Mouse (Mus musculus): ENCODE measurements around the gene Ppp3r2. TPM values are rescaled to one million over a fixed set of nuclear protein-coding genes. Genes with fewer than 3 reads are reported as not detected.

Ppp3r2 gene
- polyA plus RNA-seq (2021; fragmentation: Nextera tagmentation), result not detected in 2 replicates
- long read RNA-seq, experiment 1, result 0 reads
- long read RNA-seq, experiment 2, result 0 reads

DNA sequence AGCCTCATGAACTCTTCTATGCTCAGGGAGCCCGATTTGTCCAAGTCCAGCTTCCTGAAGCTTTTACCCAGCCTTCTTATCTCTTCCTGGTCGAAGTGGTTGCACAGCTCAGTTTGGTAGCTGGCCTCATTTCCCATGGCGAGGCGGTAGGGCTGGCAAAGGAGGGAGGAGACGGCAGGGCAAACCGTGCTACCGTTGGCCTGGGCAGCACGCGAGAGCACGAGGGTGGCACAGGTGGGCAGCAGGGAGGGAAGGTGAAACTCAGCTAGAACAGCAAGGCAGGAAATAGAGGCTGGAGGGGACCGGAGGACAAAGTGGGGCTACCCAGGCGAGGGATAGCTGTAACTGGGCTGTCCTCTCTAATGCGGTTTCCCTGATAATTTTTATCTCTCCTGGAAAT is at the start of gene Ppp3r2:
Ppp3r2 (minus strand) TSS at position 213 of the 400 bp plus-strand sequence.

DNA sequence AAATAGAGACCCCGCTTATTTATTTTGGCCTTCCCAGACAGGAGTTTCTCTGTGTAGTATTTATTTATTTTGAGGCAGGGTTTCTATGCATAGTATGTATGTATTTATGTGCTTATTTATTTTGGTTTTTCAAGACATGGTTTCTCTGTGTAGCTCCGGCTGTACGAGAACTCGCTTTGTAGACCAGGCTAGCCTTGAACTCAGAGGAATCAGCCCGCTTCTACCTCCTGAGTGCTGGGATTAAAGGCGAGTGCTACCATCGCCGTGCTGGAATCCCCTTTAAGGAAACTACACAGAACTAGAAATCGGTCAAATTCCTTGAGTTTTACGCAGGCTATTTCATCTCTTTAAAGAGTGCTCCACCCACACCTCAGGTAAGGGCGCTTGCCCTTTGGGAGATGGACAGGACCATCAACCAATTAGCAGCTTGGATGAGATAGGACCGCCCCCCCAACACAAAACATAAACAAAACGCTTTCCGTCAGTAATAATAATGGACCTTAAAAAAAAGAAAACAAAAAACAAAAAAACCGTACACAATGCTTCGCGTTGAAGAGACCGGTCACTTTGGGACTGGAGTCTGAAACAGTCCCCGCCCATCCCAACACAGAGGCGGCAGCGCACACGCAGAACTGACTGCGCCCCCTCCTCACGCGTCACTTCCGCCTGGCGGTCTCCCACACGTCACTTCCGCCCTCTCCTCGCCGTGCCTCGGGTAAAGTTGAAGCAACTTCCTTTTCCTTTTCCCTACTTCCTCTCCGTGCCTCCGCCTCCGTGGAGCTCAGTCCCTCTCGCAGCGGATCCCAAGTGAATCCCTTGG is 50.3 kb downstream of the Ppp3r2 start, which contains the start of gene Rnf20:
Rnf20 (plus strand) TSS at position 688 of the 820 bp plus-strand sequence.

Other genes with a start within 250 kb of the Ppp3r2 start
- 0.77 TPM in 1 of 2 replicates, not detected in the other for gene Acnat1, start 208.1 kb downstream of the Ppp3r2 start, polyA plus RNA-seq (2021; fragmentation: Nextera tagmentation)
- gene Baat, start 175.5 kb downstream of the Ppp3r2 start, polyA plus RNA-seq (2021; fragmentation: Nextera tagmentation), result 0.06 TPM in 1 of 2 replicates, not detected in the other
- 67.2 and 74.9 TPM in 2 replicates for gene Mrpl50, start 160.9 kb downstream of the Ppp3r2 start, polyA plus RNA-seq (2021; fragmentation: Nextera tagmentation)
- gene Zfp189, start 160.8 kb downstream of the Ppp3r2 start, polyA plus RNA-seq (2021; fragmentation: Nextera tagmentation), result 7.9 and 10.9 TPM in 2 replicates
- gene Aldob, start 132.5 kb downstream of the Ppp3r2 start, polyA plus RNA-seq (2021; fragmentation: Nextera tagmentation), result 0.14 and 0.15 TPM in 2 replicates
- 92.5 and 103 TPM in 2 replicates for gene Tmem246, start 84.1 kb downstream of the Ppp3r2 start, polyA plus RNA-seq (2021; fragmentation: Nextera tagmentation)
- 26.6 and 27.7 TPM in 2 replicates for gene Rnf20, start 50.0 kb downstream of the Ppp3r2 start, polyA plus RNA-seq (2021; fragmentation: Nextera tagmentation)
- 7.1 and 7.6 TPM in 2 replicates for gene Grin3a, start 163.7 kb upstream of the Ppp3r2 start, polyA plus RNA-seq (2021; fragmentation: Nextera tagmentation)

Measured in layer of hippocampus, adult 6 months (tissue).